Mouse (Mus musculus) limb, embryonic 14.5 days (tissue): ENCODE measurements around the gene Lrrfip1. TPM values are rescaled to one million over a fixed set of nuclear protein-coding genes. Genes with fewer than 3 reads are reported as not detected.

Source experiments
- ATAC-seq: fragments of 200-750 bp; cut with Nextera tagmentation; 2 replicates; pipeline ENCODE4 v1.8.0; 2017; ENCODE audit warnings: low read depth, moderate number of reproducible peaks, moderate TSS enrichment; ENCODE audit not compliant: low FRiP score
- DNase-seq: peaks from one replicate; pipeline ENCODE4 v3.0.0-alpha.2; 2015; ENCODE audit warnings: low spot score
- H3K27ac ChIP-seq: fragments of 300-500 bp; sonication (generic); replicated peaks from 2 replicates; pipeline ENCODE4 v1.5.1; 2014; ENCODE audit warnings: low read depth, mild to moderate bottlenecking, low read length, moderate library complexity, mixed read lengths
- H3K27me3 ChIP-seq: fragments of 300-500 bp; sonication (generic); 2 replicates; pipeline ENCODE4 v1.6.1; 2014; ENCODE audit warnings: low read length, mixed read lengths; ENCODE audit not compliant: control insufficient read depth, insufficient read depth
- H3K36me3 ChIP-seq: fragments of 300-500 bp; sonication (generic); 2 replicates; pipeline ENCODE4 v1.6.1; 2014; ENCODE audit warnings: mild to moderate bottlenecking, low read length, moderate library complexity, mixed read lengths; ENCODE audit not compliant: control insufficient read depth, insufficient read depth
- H3K4me1 ChIP-seq: fragments of 300-500 bp; sonication (generic); 2 replicates; pipeline ENCODE4 v1.6.1; 2014; ENCODE audit warnings: antibody characterized with exemption, low read length, mixed read lengths; ENCODE audit not compliant: control insufficient read depth, insufficient read depth
- H3K4me2 ChIP-seq: fragments of 300-500 bp; sonication (generic); replicated peaks from 2 replicates; pipeline ENCODE4 v1.6.1; 2014; ENCODE audit warnings: low read depth, mild to moderate bottlenecking, low read length, moderate library complexity; ENCODE audit not compliant: severe bottlenecking
- H3K4me3 ChIP-seq: fragments of 300-500 bp; sonication (generic); replicated peaks from 2 replicates; pipeline ENCODE4 v1.5.1; 2014; ENCODE audit warnings: low read length
- H3K9ac ChIP-seq: fragments of 300-500 bp; sonication (generic); 2 replicates; pipeline ENCODE4 v1.6.1; 2014; ENCODE audit warnings: mild to moderate bottlenecking, low read depth, low read length, moderate library complexity; ENCODE audit not compliant: severe bottlenecking
- H3K9me3 ChIP-seq: fragments of 300-500 bp; sonication (generic); 2 replicates; pipeline ENCODE4 v1.6.1; 2016; ENCODE audit warnings: low read length; ENCODE audit not compliant: control insufficient read depth
- POLR2A ChIP-seq: fragments of 200-500 bp; IDR thresholded peaks from 2 replicates; pipeline ENCODE4 v1.8.0; 2012; ENCODE audit warnings: inconsistent platforms, mild to moderate bottlenecking, moderate library complexity, borderline replicate concordance; ENCODE audit not compliant: insufficient read depth, insufficient read length; ENCODE audit errors: extremely low read depth
- WGBS: fragments of 180-500 bp; shearing (Covaris S2); extraction: QIAGEN DNeasy Blood & Tissue Kit; methylation state at CpG from one replicate; pipeline ENCODE4 v1.1.7; 2014; 5-methylcytosine and 5-hydroxymethylcytosine counted together
- polyA plus RNA-seq, 2 experiments: library from polyadenylated mRNA; depleted of rRNA in 1 of 2; stranded (reverse) in 1 of 2; unstranded in 1 of 2; fragments of >200 nt; fragmentation: Nextera tagmentation in 1 of 2; extraction: Ambion mirVana in 1 of 2; gene quantifications; 2 replicates each; pipeline versions ENCODE4 v1.2.1 to v1.2.3; 2012 to 2014

The Lrrfip1 gene
- polyA plus RNA-seq, 2 experiments: 41.6 to 44.3 TPM

DNA sequence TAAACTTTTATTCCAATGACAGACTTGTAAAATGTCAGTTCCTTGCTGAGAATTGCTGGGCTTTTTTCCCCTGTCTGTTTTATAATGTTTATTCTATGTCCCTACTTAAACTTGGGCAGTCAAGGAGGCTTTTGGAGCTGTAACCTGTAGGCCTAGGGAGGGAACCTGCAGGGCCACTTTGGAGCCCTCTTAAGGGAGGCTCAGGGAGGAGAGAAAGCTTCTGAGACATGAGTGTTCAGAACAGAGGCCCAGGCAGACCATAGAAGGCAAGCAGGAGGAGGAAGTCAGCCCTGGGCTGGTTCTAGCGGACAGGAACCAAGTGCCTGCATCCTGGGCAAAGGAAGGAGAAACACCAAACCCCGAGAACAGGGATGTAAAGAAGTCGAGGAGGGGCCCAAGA, 56.3 kb downstream of the Lrrfip1 start:
- H3K4me3 ChIP-seq: no peak overlapping the region
- no peak for ATAC-seq
- H3K9ac ChIP-seq: no peak overlapping the region
- DNase-seq: no peak
- 0 out of 2 replicates have a peak overlapping the region, but pooled peaks have one; percentile 26 for H3K27ac ChIP-seq
- peak overlapping the region; percentile 15; the same call in 1 of the 2 replicates for H3K4me2 ChIP-seq
- H3K36me3 ChIP-seq: no peaks in the 10 kb centered on the region
- H3K27me3 ChIP-seq: no peaks in the 10 kb centered on the region
- H3K9me3 ChIP-seq: no peaks in the 10 kb centered on the region
- H3K4me1 ChIP-seq: peaks cover 19% of the 10 kb centered on the region
- WGBS: 74% methylated on average over 3 of the region's 3 CpGs
- TF ChIP-seq POLR2A: no peak

DNA sequence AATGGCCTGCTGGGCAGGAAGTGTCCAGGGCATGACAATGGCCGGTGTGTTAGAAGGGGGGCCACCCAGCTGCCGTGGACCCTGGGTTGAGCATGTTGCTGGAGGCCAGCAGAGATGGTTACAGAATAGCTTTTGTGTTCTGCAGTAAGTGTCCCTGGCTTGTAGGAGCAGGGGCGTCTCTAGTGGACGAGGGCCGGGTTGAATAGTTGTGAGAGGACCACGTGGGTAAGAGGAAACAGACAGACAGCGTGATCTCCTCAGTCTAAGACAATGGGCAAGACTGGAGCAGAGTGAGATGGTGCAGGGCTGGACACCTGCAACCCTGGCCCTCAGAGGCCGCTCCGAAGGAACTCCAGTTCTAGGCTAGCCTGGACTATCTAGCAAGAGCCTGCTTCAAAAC, 57.2 kb downstream of the Lrrfip1 start:
- peak overlapping the region; percentile 15; the same call in 1 of the 2 replicates for H3K4me2 ChIP-seq
- ATAC-seq (no peak), DNase-seq (no peak)
- peaks cover 23% of the 10 kb centered on the region for H3K4me1 ChIP-seq
- no peak overlapping the region for H3K27ac ChIP-seq
- no peak overlapping the region for H3K4me3 ChIP-seq
- no peaks in the 10 kb centered on the region for H3K27me3 ChIP-seq
- no peaks in the 10 kb centered on the region for H3K36me3 ChIP-seq
- 75% methylated on average over 9 of the region's 9 CpGs for WGBS
- no peaks in the 10 kb centered on the region for H3K9me3 ChIP-seq
- H3K9ac ChIP-seq: no peak overlapping the region
- no peak for TF ChIP-seq POLR2A

DNA sequence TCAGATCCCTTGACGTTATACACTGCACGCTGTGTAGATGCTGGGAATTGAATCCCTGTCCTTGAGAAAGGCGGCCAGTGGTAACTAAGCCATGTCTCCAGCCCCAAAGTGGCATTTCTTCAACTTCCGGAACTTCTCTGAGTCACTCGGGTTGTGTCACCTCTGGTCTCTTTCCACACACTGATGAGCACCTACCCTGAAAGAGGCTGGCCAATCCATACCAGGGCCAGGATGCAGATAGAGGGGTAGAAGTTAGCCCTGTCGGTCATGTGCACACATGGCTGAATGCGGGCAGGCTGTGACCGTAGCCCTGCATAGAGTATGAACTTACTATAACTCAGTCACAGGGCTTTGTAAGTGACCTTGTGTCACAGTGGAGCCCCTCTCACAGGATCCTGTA, 57.9 kb downstream of the Lrrfip1 start:
- Histone ChIP-seq H3K36me3 (no peaks in the 10 kb centered on the region), H3K9ac (no peak overlapping the region), H3K9me3 (no peaks in the 10 kb centered on the region), H3K4me3 (no peak overlapping the region), H3K27me3 (no peaks in the 10 kb centered on the region), H3K27ac (no peak overlapping the region), H3K4me2 (no peak overlapping the region), H3K4me1 (peaks cover 28% of the 10 kb centered on the region)
- no peak for TF ChIP-seq POLR2A
- 83% methylated on average over 8 of the region's 8 CpGs for WGBS
- no peak for DNase-seq
- no peak for ATAC-seq

GRCm38 (mm10) chr1:91057311-91058245, 59.0 kb downstream of the Lrrfip1 start:
- peaks cover 35% of the 10 kb centered on the region for H3K4me1 ChIP-seq
- no peaks in the 10 kb centered on the region for H3K27me3 ChIP-seq
- TF ChIP-seq POLR2A: no peak

GRCm38 (mm10) chr1:91058251-91058650, 59.7 kb downstream of the Lrrfip1 start:
- no peaks in the 10 kb centered on the region for H3K27me3 ChIP-seq

More at GRCm38 (mm10) chr1:91057311-91058245, 59.0 kb downstream of the Lrrfip1 start:
- 61% methylated on average over 18 of the region's 18 CpGs for WGBS
- Histone ChIP-seq H3K36me3 (no peaks in the 10 kb centered on the region), H3K4me3 (no peak overlapping the region), H3K9me3 (no peaks in the 10 kb centered on the region), H3K4me2 (no peak overlapping the region), H3K27ac (no peak overlapping the region), H3K9ac (no peak overlapping the region)
- no peak for DNase-seq
- ATAC-seq: no peak

More at GRCm38 (mm10) chr1:91058251-91058650, 59.7 kb downstream of the Lrrfip1 start:
- no peak for TF ChIP-seq POLR2A
- Histone ChIP-seq H3K9ac (no peak overlapping the region), H3K27ac (no peak overlapping the region), H3K4me1 (peaks cover 41% of the 10 kb centered on the region), H3K36me3 (no peaks in the 10 kb centered on the region), H3K9me3 (no peaks in the 10 kb centered on the region), H3K4me2 (no peak overlapping the region), H3K4me3 (no peak overlapping the region)
- DNase-seq (no peak), ATAC-seq (no peak)
- WGBS: 58% methylated on average over 6 of the region's 6 CpGs
